Mouse (Mus musculus): ENCODE results near the gene Tmc8. TPM values are rescaled to one million over a fixed set of nuclear protein-coding genes. Genes with fewer than 3 reads are reported as not detected.

The Tmc8 gene
- total RNA-seq (2021), result 1 to 10 TPM in 1 of 2 experiments, under 1 TPM in 1; 0.79 to 1.5 TPM

DNA sequence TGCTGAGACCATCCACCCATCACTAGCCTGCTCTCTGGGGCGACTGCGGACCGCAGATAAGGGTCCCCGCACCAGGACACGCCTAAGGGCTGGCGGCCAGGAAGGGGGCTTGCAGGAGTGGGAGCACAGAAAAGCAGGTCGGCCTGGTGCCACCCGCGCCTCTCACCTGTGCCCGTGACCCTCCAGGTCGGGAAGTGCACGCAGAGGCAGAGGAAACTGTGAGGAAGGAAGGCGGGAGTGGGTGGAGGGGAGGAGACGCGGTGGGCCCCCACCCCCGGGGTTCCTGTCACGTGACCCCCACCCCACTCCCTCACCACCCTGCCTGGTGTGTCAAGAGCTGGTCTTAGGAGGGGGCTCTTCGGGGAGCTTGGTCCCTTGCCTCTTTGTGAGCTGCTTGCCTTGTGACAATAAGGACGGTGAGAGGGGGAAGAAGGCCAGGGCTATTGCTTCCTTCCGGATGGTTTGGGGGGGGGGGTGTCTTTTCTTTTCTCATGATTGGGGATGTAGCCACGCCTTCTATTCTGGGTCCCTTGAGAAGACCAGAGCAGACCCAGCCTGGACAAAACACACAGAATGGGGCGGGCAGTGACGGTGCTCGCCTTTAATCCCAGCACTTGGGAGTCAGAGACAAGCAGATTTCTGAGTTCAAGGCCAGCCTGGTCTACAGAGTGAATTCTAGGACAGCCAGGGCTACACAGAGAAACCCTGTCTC, at the start of gene Tmc8, which contains the start of gene Tmc6:
Tmc8 (plus strand) TSS at position 84 of the 712 bp plus-strand sequence.
Tmc6 (minus strand) TSS at position 206 of the 712 bp plus-strand sequence.
- intact Hi-C loops (cut with DNase I), result no loop called here
- DNase-seq (ENCODE audit: extremely low spot score in 1 of 2, low spot score in 2 of 2), result peak in 1 of 2 experiments; percentile 65

DNA sequence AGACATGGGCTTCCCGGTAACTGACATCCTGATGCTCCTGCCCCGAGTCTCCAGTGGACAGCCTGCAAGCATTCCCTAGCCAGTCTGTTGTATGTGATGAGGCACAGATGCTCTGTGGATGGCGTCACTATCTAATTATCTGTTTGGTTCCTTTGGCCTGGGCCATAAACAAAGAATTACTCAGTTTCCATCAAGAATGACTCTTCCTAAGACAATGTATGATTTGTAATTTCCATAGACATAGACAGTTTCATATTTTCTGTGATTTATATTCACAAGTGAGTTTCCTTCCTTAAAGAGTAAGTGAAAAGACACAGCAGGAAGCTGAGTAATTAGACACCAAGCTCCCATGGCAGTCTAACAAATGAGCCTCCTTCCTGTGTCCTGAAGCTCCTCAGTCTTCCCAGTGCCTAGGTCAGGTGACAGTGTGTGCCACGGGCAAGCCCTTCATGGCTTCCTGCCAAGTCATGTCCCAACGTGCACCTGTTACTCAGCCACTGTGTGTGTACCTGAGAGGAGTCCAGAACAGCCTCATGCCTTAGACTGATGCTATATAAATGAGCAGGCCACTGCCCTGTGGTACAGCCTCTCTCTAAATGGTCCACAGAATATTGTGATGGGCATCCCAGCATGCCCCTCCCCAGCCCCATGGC, 45.7 kb upstream of the Tmc8 start:
- intact Hi-C loops (cut with DNase I), result no loop called here
- DNase-seq (ENCODE audit: extremely low spot score in 1 of 2, low spot score in 2 of 2), result no peak

DNA sequence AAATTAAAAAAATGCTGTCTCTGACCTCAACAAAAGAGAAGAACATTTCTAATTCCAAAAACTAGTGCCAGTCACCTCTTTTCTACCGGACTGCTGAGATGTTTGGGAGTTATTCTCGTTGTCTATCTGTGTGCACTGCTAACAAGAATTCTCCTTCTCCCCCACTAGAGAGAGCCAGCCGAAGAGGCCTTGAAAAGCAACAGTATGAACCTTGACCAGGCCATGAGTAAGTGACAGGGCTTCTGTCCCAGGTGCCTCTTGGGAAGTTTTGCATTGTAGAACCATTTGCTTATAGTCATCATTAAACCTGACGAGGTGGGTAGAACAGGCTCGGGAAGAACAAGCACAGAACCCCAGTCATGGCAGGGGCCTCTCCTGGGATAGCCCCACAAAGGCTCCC, 43.8 kb upstream of the Tmc8 start:
- intact Hi-C loops (cut with DNase I), result no loop called here
- DNase-seq (ENCODE audit: extremely low spot score in 1 of 2, low spot score in 2 of 2), result no peak

DNA sequence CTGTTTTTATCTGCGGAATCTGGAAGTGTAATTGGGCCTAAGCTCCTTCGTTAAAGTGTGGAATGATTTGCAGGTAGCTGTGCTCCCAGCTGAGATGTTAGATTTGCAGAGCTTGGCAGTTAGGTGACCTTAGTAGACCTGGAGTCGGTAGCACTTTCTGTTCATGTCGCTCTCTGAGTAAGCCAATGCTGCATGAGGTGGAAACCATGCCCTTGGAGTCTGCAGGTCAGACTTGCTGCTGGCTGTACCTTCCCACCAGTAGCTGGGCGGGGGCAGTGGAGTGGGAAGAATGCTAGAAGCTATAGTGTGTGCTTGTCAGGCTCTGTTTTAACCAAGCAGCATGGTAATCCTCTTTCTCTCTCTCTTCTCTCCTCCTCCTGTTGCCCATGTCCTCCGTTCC, 40.7 kb upstream of the Tmc8 start:
- intact Hi-C loops (cut with DNase I), result no loop called here
- no peak for DNase-seq (ENCODE audit: extremely low spot score in 1 of 2, low spot score in 2 of 2)

DNA sequence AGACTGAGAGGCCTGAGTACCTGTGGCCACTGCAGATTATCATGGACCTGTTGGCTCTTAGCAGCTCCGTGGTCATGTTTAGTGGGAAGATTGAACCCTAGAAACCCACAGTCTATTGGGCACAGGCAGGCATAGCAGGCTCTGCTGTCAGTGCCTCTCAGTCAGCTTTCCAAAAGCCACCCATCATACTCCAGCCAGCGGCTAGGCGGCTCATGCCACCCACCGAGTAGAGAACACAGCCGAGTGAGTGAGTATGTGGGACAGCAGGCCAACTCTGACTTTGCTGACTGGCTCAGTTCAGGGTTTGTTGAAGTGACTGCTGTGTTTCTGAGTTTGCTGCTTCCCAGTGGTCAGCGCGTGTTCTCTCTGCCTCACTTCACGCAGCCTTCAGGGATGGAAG, 39.6 kb upstream of the Tmc8 start:
- DNase-seq (ENCODE audit: extremely low spot score in 1 of 2, low spot score in 2 of 2), result no peak
- intact Hi-C loops (cut with DNase I), result no loop called here

DNA sequence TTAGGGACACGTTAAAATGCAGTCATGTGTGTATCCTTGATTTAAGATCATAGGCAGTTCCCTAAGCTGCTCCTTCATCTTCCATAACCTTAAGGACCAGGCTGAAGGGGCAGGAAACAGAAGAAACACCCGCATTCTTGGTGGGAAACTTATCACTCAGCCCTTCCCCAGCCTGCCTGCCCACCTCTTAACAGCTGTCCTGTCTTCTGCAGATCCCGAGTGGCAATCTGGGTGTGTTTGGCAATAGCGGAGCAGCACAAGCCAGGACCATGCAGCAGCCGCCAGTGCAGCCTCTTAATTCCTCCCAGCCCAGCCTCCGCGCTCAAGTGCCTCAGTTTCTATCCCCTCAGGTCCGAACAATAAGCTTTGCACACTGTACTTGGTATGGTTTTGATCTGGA, 39.2 kb upstream of the Tmc8 start:
- intact Hi-C loops (cut with DNase I), result no loop called here
- DNase-seq (ENCODE audit: extremely low spot score in 1 of 2, low spot score in 2 of 2), result no peak

DNA sequence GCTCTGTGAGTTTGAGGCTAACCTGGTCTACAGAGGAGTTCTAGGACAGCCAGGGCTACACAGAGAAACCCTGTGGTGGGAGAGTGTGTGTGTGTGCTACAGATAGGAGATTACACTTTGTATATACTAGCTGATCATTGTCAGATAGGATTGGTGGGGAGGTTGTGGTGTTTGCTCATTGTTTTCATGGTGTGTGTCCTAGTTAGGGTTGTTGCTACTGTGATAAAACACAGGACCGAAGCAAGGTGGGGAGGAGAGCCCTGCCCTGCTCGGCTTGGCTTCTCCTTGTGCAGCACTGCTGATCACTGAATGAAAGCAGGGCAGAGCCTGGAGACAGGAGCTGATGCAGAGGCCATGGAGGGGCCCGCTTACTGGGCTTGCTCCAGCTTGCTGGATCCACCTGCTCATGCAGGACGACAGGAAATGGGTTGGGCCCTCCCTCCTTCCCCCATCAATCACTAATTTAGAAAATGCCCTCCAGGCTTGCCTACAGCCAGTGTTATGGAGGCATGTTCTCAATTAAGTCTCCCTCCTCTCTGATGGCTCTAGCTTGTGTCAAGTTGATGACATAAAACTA, 38.3 kb upstream of the Tmc8 start:
- no peak for DNase-seq (ENCODE audit: extremely low spot score in 1 of 2, low spot score in 2 of 2)
- intact Hi-C loops (cut with DNase I), result no loop called here

DNA sequence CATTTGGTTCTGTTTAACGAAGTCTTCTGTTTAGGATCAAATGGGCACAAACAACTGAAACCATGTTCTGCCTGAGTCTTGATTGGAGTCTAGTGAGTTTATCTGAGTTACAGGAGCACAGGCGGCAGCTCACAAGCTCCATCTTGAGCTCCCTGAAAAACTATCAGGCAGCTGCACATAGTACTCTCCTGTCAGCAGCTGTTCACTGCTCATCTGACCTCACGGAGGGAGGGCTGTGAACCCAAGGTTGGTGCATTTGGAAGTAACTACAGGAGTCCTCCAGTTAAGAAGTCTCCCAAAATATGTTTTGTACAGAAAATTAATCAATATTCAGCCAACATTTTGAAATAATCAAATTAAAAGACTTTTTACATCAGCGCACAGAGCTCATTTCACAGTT, 33.2 kb upstream of the Tmc8 start:
- intact Hi-C loops (cut with DNase I), result no loop called here
- no peak for DNase-seq (ENCODE audit: extremely low spot score in 1 of 2, low spot score in 2 of 2)

DNA sequence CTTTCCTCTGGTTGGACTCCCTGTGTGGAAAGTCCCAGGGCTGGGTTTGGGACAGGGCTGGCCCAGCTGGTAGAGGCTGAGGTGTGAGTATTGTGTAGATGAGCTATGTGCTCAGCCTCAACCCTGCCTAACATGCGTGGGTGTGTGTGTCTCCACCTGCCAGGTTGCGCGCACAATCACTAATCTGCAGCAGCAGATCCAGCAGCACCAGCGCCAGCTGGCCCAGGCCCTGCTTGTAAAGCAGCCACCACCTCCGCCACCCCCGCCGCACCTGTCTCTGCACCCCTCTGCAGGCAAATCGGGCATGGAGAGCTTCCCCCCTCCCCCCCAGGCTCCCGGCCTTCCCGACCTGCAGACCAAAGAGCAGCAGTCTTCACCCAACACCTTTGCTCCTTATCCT, 32.5 kb upstream of the Tmc8 start:
- intact Hi-C loops (cut with DNase I), result no loop called here
- DNase-seq (ENCODE audit: extremely low spot score in 1 of 2, low spot score in 2 of 2), result no peak

DNA sequence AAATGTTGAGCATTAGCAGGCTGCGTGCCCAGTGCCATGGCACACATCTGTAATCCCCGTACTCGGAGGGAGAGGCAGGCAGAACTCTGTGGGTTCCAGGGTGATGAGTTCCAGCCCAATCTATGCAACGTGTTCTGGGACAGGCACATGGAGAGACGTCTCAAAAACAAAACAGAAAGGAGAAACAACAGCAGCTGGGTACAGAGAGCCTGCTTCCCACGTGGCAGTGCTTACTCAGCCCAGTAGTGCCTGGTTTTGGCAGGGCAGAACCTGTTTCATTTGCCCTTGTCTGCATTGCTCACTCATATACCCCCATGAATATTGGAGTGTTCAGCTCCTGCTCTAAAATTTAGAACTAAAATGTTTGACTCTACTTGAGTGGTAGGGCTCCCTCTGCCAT, 30.3 kb upstream of the Tmc8 start:
- no peak for DNase-seq (ENCODE audit: extremely low spot score in 1 of 2, low spot score in 2 of 2)
- intact Hi-C loops (cut with DNase I), result no loop called here

DNA sequence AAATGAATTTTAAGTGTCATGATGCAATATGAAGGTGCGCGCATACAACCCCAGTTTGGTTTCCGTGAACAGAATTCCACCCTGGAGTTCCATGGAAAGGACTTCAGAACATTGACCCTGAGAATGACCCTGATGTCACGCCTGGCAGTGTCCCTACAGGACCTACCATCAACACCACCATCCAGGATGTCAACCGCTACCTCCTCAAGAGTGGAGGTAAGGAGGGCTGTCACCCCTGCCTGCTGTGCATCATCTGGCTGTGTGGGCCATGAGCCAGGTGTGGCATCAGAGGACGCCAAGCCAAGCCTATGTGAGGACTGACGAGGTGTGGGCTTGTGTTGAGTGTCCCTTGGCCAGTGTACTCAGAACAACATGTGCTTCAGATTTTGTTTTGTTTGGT, 26.0 kb upstream of the Tmc8 start:
- DNase-seq (ENCODE audit: extremely low spot score in 1 of 2, low spot score in 2 of 2), result no peak
- intact Hi-C loops (cut with DNase I), result no loop called here

DNA sequence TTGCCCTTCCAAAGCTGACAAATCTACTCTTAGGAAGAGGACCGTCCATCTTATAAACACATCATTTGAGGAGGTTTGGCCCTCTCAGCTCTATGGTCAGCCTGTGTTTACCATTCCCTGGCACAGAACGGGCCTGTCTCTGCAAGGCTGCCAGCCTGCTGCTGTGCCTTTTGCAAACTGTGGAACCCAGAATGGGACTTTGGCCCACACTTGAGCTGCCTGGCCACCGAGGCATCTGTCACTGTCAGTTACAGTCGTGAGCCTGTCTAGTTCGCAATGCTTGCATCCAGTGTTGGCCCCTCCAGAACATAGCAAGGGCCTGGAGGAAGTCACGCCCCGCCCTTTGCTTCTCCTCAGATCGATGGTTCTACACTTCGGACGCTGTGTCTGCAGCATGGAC, 22.6 kb upstream of the Tmc8 start:
- DNase-seq (ENCODE audit: extremely low spot score in 1 of 2, low spot score in 2 of 2), result no peak
- intact Hi-C loops (cut with DNase I), result no loop called here

DNA sequence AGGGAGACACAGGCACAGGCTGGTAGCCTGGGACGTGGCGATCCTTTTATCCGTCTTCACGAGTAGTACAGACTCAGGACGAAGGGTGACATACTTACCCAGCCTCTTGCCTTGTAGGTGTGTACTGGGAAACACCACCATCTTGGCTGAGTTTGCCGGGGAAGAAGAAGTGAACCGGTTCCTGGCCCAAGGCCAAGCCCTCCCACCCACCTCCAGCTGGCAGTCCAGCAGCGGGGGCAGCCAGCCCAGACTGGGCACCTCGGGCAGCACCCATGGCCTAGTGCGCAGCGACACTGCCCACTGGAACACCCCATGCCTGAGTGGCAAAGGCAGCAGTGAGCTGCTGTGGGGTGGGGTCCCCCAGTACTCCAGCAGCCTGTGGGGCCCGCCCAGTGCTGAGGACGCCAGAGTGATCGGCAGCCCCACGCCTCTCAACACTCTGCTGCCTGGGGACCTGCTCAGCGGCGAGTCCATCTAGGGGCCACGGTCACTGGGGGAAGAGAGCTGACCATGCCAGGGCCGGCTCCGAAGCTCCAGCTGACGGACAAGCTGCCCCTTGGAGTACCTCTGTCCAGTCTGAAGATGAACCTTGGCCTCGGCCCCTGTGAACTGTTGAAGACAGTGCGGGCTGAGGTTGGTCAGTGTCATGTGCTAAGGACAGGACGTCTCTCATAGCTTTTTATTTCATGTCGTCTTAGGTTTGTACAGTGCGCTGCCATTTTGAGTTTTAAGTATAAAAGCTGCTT, 21.3 kb upstream of the Tmc8 start:
- no peak for DNase-seq (ENCODE audit: extremely low spot score in 1 of 2, low spot score in 2 of 2)
- intact Hi-C loops (cut with DNase I), result no loop called here

DNA sequence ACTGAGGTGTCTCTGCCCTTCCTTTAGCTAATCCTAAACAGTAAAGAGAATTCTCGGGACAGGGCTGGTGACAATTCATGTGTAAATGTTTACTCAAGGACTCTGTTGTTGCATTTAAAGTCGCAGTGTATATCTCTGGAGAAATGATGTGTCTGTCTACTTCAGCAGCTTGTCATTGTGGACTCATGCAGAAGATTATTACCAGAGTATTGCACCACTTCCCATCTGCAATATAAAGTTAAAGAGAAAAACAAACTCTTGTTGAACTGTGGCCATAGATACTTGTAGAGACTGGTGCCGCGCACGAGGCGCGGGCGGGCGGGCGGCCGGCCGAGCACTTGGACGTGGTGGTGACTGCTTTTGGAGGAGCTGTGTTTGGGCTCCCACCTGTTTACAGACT, 20.1 kb upstream of the Tmc8 start:
- no peak for DNase-seq (ENCODE audit: extremely low spot score in 1 of 2, low spot score in 2 of 2)
- intact Hi-C loops (cut with DNase I), result no loop called here

DNA sequence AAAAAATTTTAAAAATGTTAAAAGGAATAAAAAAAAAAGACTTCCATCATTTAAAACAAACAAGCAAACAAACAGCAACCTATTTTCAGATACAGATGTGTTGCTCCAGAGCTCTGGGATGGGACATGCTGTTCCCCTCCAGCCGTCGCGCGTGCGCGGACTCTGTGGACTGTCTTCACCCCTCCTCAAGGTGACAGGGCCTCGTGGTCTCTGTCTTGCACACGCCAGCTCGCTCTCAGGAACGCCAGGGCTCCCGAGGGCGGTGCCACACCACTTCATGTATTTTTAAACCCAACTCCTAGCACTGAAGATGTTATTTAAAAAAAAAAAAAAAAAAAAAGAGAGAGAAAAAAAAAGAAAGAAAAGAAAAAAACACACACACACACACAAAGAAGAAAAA, 19.6 kb upstream of the Tmc8 start:
- intact Hi-C loops (cut with DNase I), result no loop called here
- DNase-seq (ENCODE audit: extremely low spot score in 1 of 2, low spot score in 2 of 2), result no peak

DNA sequence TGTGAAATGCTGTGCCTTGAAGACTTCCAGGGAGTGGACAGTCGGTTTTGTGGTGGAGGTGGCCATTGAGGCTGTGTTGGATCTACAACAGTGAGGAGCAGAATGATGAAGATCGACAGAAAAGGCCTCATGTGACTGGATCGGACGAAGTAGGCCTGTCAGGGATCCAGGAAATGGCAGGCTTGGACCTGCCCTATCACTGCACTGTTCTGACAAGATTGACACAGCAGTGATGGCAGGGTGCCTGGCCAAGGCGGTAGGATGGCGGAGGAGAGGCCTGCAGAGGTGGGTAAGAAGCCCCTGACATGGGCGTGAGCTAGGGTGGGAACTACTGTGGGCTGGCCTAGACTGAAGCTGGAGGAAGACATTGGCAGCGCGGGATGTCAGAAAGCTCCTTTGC, 17.6 kb upstream of the Tmc8 start:
- DNase-seq (ENCODE audit: extremely low spot score in 1 of 2, low spot score in 2 of 2), result no peak
- intact Hi-C loops (cut with DNase I), result no loop called here

DNA sequence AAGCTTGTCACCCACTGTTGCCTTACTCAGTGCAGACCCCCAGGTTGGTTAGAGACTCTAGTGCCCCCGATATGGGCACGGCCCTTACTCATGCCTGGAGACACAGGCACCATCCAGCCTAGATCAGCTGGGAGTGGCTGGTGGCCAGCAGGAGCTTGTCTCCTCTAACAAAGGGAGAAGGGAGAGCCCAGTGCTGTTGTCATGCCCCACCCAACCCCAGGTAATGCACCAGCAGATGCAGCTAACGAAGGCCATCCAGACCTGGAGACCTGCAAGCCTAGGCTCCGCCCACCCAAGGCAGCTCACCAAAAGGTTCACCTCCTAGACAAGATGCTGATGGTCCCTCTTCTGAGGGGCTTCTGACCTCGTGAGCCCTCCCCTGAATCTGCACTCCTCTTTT, 16.5 kb upstream of the Tmc8 start:
- DNase-seq (ENCODE audit: extremely low spot score in 1 of 2, low spot score in 2 of 2), result peak in 1 of 2 experiments; percentile 34
- intact Hi-C loops (cut with DNase I), result no loop called here

DNA sequence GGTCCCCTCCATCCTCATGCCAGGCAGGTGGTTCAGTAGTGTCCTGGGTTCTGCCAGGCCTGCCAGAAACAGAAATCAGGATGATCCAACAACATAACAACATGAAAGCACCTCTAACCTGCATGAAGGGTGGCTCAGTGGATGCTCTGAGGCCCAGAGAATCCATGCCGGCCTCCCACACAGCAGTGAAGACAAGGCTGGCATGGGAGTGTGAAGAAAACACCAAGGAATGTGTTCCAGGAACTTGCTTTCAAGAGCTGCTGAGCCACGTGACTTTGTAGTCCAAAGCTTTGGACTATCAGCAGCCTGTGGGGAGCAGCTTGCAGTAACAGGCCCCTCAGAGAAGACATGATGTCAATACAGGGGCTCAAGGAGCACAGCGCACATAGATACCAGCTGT, 15.6 kb upstream of the Tmc8 start:
- intact Hi-C loops (cut with DNase I), result no loop called here

DNA sequence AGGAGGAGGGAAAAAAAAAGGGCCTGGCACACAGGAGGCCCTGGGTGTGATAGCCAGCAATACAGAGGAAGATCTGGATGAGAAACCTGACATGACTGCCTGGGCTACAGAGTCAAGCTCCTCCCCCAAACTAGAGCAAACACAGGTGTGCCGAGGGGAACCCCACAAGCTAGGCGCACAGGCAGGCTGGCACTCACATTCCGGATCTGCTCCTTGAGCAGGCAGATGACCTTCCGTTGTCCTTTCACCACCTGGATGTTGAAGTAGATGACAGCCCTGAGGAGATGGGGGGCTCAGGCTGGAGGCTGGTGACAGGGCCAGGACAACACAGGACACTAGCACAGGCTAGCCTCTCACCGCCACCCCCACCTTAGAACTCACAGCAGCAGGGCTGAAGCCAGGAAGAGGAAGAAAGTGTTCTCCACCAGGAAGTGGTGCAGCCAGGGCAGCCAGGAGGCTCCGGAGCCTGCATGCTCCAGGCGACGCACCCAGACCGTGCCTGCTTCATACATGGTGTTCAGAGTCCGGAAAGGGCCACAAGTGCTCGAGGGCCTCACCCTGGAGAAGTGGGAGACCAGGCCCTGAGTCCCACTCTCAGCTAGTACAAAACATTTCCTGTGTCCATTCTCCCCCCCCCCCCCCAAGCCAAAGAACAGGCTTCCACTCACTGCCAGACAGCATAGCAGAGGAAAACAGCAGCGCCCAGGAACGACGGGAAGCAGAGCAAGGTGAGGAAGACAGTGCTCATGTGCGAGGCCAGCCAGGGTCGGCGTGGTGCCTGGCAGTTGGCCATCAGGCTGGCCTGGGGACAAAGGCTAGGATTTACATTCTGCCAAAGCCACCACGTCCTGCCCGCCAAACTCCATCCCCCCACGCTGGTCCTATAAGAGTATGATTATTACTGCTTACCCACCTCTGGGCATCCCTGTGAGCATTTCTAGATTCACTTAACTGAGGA, 12.9 kb upstream of the Tmc8 start:
- peak in 1 of 2 experiments; percentile 44 for DNase-seq (ENCODE audit: extremely low spot score in 1 of 2, low spot score in 2 of 2)
- intact Hi-C loops (cut with DNase I), result no loop called here

More for the DNA sequence above, 15.6 kb upstream of the Tmc8 start:
- no peak for DNase-seq (ENCODE audit: extremely low spot score in 1 of 2, low spot score in 2 of 2)

Measured in left cerebral cortex, postnatal 10 days (tissue).